Mouse (Mus musculus): ENCODE measurements at regions not wholly inside any gene's neighbourhood (a gene's known extent, or its start where the extent isn't known, plus 50 kb on each side); places are given as distances from the start of the nearest gene placed in this dataset.

GRCm38 (mm10) chr3:51033292-51033691 lies 191.0 kb upstream of the Noct start:
- DNase-seq: no peak

DNA sequence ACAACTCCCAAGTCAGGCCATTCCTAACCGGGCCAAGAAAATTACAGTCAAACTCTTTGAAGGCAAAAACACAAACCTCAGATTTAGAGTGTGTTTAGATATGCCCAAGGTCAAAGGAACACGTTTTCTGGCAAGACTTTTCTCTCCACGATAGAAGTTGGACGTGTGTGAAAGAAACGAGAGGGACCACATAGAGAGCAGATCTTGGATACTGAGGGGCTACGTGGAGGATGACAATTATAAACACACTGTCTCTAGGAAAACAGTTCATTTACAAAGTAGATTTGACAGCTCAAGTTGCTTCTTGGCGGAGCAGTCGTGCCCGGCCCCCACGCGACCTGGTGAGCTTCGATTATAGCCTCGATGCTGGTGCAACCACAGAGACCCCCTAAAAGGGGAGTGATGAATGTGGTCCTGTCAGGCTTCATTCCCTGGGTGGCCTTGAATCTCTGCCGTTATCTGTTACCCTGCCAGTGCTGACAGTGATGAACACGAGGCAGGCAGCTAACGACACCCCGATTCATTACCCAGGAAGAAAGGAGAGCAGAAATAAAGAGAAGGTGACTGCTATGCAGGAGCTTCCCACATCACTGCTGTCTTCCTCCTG lies 187.4 kb upstream of the Noct start:
- no peak for DNase-seq

DNA sequence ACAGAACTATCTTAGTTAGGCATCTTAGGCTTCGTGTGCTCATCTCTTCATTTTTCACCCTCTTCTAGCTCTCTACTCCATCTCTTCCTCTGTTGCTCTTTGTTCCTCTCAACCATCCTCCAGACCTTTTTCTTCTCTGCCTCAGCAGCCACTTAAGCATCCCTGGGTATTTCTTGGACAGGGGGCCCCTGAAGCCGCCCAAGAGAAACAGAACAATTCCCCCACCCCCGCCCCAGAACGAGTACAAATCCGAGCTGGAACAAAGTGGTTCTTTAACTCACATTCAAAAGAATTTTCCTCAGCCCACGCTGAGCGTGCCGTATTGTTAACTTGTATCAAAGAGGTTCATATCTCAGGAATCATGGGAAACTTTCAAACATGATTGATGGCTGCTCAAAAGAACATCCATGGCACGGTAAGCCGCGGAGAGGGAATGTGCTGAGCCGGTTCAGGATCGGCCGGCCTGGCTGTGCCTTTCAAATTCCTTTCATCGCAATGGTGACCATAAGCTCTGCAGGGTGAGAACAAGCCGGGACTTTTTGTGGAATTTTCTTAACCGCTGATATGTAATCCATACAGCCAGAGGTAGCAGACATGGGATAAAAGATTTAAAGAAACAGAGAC lies 181.9 kb upstream of the Noct start:
- no peak for DNase-seq

DNA sequence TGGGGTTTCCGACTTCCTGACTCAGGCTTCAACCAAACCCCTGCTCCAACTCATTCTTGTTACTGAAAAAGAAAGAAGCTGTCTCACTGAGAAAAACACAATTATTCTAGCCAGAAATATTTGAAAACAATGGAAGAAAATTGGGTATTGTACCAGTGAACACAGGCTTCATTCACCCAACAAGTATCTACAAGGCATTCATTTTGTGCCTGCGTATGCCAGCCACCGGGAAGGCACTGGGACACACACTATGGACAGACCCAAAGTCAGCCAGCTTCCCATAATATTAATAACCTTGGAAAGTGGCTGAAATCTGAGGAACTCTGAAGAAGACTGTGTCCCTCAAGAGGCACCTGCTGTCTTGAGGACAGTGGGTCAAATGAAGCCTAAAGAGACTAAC lies 175.5 kb upstream of the Noct start:
- no peak for DNase-seq

DNA sequence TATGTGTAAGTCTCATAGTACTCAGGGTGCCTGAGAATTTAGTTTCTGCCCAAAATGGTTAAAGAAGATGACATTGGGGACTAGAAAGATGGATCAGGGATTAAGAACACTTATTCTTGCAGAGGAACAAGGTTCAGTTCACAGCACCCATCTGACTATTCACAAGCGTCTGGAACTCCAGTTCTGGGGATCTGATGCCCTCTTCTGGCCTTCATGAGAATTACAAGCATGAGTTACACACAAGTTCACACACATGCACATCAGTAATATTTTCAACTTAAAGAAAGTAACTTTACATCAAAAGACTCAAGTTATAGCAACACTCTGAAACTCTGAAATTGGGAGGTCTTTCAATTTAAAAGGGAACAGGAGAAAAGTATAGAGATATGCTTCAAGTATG lies 174.1 kb upstream of the Noct start:
- no peak for DNase-seq

DNA sequence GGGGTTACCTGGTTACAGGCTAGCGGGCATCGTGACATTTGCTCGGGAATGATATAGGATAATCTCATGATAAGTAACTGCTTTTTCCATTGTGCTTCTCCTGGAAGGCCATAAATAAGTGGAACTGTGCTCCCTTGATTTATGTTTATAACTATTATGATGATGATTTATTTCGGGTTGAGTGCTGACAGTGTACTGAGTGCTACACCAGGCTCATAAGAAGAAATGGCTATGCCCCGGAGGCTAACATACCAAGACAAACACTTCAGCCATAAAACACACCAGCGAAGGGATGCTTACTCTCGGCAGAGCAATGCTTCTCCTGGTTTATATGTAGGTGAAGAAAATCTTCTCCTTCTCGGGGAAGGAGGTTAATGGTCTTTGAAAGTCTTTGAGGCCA lies 169.2 kb upstream of the Noct start:
- DNase-seq: no peak

DNA sequence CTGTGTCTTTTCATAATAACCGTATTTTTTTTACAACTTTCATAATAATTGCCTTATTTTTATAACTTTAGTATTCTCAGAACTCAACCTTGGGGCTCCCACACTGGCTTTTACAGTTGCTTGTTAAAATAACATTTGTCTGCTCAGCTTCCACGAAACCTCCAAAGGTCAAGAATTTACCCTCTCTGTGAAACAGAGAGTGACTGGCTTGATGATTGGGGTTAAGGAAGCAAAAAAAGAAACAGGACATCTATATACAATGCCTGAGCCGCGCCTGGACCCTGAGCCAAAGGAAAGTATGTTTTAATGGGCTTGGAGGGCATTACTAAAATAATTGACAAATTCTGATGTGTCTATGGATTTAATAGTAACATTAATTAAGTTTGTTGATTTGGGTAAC lies 160.0 kb upstream of the Noct start:
- no peak for DNase-seq

GRCm38 (mm10) chr3:51066373-51066772 lies 157.9 kb upstream of the Noct start:
- no peak for DNase-seq

GRCm38 (mm10) chr3:51072417-51072816 lies 151.8 kb upstream of the Noct start:
- DNase-seq: no peak

DNA sequence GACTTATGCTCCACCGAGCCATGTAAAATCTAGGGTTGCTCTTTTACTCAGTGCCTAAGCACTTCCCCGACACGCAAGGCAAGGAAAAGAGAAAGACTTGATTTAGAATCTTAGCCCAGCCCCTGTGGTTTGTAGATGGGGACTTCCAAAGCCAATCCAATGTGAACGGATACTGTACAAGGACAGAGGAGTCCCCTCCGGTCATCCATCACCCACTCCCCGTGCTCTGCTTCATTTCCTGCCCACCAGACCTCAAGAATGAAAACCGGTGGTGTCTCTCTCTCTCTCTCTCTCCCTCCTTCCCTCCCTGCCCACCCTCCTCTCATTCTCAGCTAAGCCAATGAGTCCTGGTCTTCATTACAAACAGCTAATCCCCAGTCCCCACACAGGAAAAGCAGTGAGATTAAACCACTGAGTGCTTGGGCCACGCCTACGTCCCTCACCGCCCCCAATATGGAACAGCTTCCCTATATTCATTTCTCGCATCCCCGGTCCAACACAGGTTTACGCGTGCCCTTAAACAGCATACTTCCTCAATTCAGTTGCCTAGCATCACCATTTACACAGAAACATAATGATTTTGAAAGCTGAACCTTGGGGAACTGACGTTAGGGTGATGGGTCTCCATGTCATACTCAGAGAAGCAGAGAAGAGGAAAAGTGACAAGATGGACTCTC lies 151.1 kb upstream of the Noct start:
- DNase-seq: no peak

DNA sequence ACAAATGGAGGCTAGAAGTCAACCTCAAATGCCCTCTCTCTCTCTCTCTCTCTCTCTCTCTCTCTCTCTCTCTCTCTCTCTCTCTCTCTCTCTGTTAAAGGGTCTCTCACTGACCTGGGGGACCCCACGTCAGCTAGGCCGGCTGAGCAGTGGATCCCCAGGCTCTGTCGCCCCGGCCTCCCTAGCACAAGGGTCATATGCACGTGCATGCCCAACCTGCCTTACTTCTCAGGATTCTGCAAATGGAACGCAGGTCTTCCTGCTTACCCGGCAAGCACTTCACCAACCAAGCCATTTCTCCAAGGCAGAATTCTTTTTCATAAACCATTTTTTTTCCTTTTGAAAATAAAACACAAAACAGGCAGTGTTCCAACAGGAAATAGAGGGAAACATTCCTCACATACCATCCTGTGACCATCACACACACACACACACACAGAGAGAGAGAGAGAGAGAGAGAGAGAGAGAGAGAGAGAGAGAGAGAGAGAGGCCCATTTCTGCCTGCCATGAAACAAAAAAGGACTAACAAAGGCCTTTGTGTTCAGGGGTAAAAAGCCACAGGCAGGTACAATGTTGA lies 150.4 kb upstream of the Noct start:
- no peak for DNase-seq

- no peak for DNase-seq
These were observed 148.9 kb upstream of the Noct start for GRCm38 (mm10) chr3:51075219-51075920.

GRCm38 (mm10) chr3:51078459-51078858 lies 145.8 kb upstream of the Noct start:
- DNase-seq: no peak

- DNase-seq: no peak
These were observed 143.8 kb upstream of the Noct start for GRCm38 (mm10) chr3:51080415-51080814.

GRCm38 (mm10) chr3:51080855-51081254 lies 143.4 kb upstream of the Noct start:
- no peak for DNase-seq

DNA sequence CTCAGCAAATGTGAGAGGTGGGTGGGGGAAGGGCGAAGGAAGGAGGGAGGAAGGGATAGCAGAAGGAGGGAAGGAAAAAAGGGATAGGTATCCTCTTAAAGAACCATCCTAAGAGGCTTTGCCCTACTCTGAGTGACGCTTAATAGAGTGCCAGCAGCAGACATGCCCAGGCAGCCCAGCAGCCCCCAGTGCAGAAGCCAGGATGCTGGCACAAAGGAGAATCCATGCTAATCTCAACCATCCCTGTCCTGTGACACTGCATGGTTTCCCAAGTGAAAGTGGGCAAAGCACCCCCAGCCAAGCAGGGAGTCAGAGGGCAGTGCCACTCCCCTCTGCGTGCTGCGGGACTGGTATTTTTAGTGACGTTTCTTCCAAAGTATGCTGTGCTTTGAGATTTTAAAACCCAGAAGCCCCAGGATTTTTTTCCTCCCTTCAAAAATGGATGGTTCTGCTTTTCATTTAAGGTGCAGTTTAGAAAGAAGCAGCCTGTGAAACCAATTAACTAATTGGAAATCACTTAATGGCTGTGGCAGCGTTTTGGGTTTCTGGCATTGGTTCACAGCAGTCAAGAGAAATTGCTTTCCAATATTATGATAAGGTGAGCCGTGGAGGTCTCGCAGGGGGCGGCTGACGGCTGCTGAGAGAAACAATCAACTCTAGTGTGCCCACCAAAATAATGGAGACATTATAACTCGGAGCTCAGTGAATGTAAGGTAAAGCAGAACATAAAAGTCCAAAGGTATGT lies 141.2 kb upstream of the Noct start:
- DNase-seq: no peak

DNA sequence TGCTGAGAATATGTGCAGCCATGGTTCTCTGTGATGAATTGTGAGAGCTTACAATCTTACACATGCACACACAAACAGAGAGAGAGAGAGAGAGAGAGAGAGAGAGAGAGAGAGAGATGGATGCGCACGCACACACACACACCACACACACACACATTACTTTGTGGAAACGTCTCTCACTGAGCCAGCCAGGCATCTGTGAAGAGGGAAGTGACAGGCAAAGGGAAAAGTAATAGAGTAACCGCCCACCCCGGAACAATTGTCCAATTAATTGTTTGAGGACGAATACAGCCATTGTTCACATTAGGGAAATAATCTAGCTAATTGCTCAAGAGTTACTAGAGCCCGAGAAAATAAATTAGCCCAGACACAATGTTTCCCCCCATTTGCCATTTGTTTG lies 140.7 kb upstream of the Noct start:
- no peak for DNase-seq

- DNase-seq: no peak
These were observed 137.8 kb upstream of the Noct start for GRCm38 (mm10) chr3:51086441-51086849.

GRCm38 (mm10) chr3:51087076-51087475 lies 137.2 kb upstream of the Noct start:
- DNase-seq: no peak

DNA sequence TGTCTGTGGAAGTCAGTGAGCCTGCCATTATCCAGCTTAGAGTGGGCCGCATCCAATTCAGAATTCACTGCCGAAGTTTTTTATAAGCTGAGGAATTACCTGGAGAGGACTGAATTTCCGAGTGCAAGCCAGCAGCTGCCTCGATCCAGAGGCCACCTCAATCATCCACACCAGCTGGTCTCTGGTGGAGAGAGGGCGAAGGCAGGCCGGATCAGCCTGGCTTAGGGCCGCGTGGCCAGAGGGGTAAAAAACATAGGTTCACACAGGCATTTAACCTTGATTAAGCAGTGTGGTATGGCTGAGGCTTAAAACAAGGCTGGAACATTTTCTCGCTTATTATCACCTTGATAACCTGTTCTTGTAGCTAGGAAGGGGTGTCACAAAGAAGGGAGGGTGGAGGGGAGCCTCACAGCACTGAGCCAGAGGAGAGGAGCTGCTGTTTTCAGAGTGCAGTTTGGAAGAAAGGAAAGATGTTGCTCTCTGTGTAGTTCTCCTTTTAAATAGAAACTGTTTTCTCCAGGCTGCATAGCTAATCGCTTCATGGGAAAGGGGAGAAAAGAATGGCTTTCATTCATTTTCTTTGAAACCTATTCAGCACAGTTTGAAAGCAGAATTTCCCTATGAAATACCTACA lies 135.1 kb upstream of the Noct start:
- no peak for DNase-seq

DNA sequence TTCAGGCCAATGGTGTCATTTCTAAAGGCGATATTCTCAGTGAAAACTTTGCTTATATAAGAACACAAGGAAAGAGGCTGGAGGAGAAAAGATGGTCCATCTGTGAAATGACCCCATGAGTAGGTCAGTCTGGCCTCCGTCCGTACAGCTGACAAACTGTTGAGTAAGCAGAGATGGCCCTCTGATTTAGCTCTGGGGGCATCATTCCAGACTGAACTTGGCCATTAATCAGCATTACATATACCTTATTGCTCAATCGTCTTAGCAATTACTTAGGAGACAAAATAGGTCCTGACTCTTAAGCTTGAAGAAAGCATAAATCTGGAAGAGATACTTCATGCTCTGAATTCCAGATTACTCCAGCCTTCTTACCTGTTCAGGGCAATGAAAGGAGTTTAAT lies 132.8 kb upstream of the Noct start:
- no peak for DNase-seq
